Mouse (Mus musculus): Measurements from ENCODE around the gene Grhl3. TPM values are rescaled to one million over a fixed set of nuclear protein-coding genes. Genes with fewer than 3 reads are reported as not detected.

Gene Grhl3
- polyA plus RNA-seq, 1 experiment from 2014 or later = 3.2 TPM

GRCm38 (mm10) chr4:135601530-135601929 lies 28.1 kb upstream of the Grhl3 start:
- Histone ChIP-seq H3K4me3 (ENCODE audit: low read depth, low read length) (no peak overlapping the region), H3K4me1 (ENCODE audit: control insufficient read depth, insufficient read depth, low read length) (no peaks in the 10 kb centered on the region), H3K9ac (ENCODE audit: low read length) (no peak overlapping the region), H3K9me3 (ENCODE audit: control insufficient read depth, low read length) (peaks cover 2% of the 10 kb centered on the region; the same call in 1 of the 2 replicates), H3K27ac (ENCODE audit: low read depth, low read length) (no peak overlapping the region), H3K4me2 (no peak overlapping the region), H3K36me3 (ENCODE audit: control insufficient read depth, insufficient read depth, low read length) (no peaks in the 10 kb centered on the region), H3K27me3 (ENCODE audit: control insufficient read depth, insufficient read depth, low read length) (no peaks in the 10 kb centered on the region)
- WGBS = 87% methylated on average over 3 of the region's 3 CpGs
- no peak for DNase-seq (ENCODE audit: low spot score, missing footprints)
- no peak for ATAC-seq (ENCODE audit: low FRiP score)

- Histone ChIP-seq H3K4me1 (ENCODE audit: control insufficient read depth, insufficient read depth, low read length) (no peaks in the 10 kb centered on the region), H3K36me3 (ENCODE audit: control insufficient read depth, insufficient read depth, low read length) (no peaks in the 10 kb centered on the region), H3K4me3 (ENCODE audit: low read depth, low read length) (no peak overlapping the region), H3K27me3 (ENCODE audit: control insufficient read depth, insufficient read depth, low read length) (no peaks in the 10 kb centered on the region), H3K9ac (ENCODE audit: low read length) (no peak overlapping the region), H3K4me2 (no peak overlapping the region), H3K9me3 (ENCODE audit: control insufficient read depth, low read length) (peaks cover 2% of the 10 kb centered on the region; the same call in 1 of the 2 replicates), H3K27ac (ENCODE audit: low read depth, low read length) (no peak overlapping the region)
- WGBS = 76% methylated on average over 7 of the region's 7 CpGs
- DNase-seq (ENCODE audit: low spot score, missing footprints) = no peak
- ATAC-seq (ENCODE audit: low FRiP score) = no peak
Observed at GRCm38 (mm10) chr4:135599497-135600182, 26.2 kb upstream of the Grhl3 start.

DNA sequence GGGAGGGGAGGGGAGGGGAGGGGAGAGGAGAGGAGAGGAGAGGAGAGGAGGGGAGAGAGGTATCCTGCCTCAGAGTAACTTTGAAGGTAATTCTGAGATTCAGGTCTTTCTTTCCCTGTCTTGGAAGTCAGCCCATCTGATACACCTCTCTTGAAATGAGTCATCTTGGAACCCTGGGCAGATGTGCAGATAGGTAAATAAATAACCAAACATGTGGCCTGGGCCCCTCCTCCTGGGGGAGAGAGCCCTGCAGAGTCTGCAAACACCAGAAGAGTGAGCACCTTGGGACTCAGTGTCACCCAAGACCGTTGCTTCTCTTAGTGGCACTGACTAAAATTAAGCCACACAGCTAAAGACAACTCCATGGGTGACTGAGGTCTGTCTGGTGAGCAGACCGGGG lies 25.6 kb upstream of the Grhl3 start:
- 70% methylated on average over 1 of the region's 2 CpGs for WGBS
- no peak overlapping the region for H3K4me3 ChIP-seq (ENCODE audit: low read depth, low read length)
- no peak overlapping the region for H3K9ac ChIP-seq (ENCODE audit: low read length)
- H3K36me3 ChIP-seq (ENCODE audit: control insufficient read depth, insufficient read depth, low read length) = no peaks in the 10 kb centered on the region
- ATAC-seq (ENCODE audit: low FRiP score) = no peak
- DNase-seq (ENCODE audit: low spot score, missing footprints) = no peak
- no peak overlapping the region for H3K27ac ChIP-seq (ENCODE audit: low read depth, low read length)
- H3K27me3 ChIP-seq (ENCODE audit: control insufficient read depth, insufficient read depth, low read length) = no peaks in the 10 kb centered on the region
- H3K9me3 ChIP-seq (ENCODE audit: control insufficient read depth, low read length) = peaks cover 2% of the 10 kb centered on the region; the same call in 1 of the 2 replicates
- H3K4me2 ChIP-seq = no peak overlapping the region
- H3K4me1 ChIP-seq (ENCODE audit: control insufficient read depth, insufficient read depth, low read length) = no peaks in the 10 kb centered on the region

DNA sequence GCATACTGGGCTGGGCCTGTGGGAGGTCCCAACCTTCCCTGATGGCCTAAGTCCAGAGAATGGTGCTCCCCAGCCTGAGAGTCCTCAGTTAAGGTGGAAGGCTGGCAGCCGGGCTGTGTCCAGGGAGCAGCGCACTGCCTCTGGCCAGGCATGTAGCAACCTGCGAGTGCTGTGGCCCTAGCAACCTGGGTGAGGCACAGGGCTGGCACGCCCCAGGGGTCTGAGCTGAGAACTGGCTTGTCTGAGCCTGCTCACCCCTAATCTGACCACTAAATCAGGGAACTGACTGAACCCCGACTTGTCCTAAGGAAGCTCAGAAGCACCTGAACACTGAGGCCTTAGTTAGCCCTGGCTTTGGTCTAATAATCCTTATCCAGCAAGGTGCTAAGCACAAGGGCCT lies 24.1 kb upstream of the Grhl3 start:
- Histone ChIP-seq H3K9me3 (ENCODE audit: control insufficient read depth, low read length) (peaks cover 2% of the 10 kb centered on the region; the same call in 1 of the 2 replicates), H3K27ac (ENCODE audit: low read depth, low read length) (no peak overlapping the region), H3K9ac (ENCODE audit: low read length) (no peak overlapping the region), H3K4me2 (no peak overlapping the region), H3K27me3 (ENCODE audit: control insufficient read depth, insufficient read depth, low read length) (no peaks in the 10 kb centered on the region), H3K36me3 (ENCODE audit: control insufficient read depth, insufficient read depth, low read length) (no peaks in the 10 kb centered on the region), H3K4me3 (ENCODE audit: low read depth, low read length) (no peak overlapping the region), H3K4me1 (ENCODE audit: control insufficient read depth, insufficient read depth, low read length) (no peaks in the 10 kb centered on the region)
- DNase-seq (ENCODE audit: low spot score, missing footprints) (no peak), ATAC-seq (ENCODE audit: low FRiP score) (no peak)
- WGBS = 90% methylated on average over 5 of the region's 5 CpGs

DNA sequence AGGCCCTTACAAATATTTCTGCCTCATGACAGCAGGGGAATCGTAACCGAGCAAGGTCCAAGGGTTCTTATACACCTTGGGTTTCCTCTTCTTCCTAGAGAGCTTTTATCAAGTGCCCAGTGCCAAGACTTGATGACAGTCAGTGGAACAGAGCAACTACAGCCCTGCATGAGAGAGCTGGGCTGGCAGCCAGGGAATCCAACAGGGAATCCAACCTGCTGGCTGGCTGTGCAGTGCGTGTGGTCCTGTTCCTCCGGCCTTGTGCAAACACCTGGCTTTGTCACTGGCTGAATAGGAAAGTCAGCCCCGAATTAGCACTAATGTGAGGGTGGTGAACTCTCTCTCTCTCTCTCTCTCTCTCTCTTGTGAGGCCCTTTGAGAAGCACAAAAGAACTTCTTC lies 22.5 kb upstream of the Grhl3 start:
- 64% methylated on average over 5 of the region's 5 CpGs for WGBS
- DNase-seq (ENCODE audit: low spot score, missing footprints) (no peak), ATAC-seq (ENCODE audit: low FRiP score) (no peak)

DNA sequence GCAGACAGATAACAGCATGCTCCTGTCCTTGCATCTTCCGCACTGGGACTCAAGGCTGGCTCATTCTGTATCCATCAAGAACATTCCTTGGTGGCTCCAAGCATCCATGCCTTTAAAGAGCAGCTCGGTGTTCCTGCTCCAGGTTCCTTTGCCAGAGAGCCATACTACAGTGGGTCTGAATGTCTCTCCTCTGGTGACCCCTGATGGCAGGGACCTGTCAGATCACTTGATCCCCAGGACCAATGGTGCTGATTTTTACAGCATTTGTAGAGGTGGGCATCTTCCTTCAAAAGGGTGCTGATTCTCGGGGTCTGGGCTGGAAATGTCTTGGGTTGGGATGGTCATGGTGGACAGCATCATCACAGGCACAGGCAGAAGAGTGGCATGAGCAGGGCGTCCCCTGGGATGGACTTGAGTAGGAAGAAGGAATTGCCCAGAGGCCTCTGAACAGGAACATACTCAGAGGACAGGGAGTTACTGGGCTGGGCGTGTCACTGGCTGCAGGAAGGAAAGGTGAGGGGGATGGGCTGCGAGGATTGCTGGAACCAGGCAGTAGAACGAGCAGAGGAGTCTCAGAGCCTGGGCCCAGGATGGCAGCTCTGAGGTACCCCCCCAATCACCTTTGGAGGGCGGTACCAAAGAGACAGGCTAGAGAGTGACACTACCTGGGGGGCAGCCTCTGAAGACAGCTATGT lies 18.3 kb upstream of the Grhl3 start:
- Histone ChIP-seq H3K27me3 (ENCODE audit: control insufficient read depth, insufficient read depth, low read length) (no peaks in the 10 kb centered on the region), H3K27ac (ENCODE audit: low read depth, low read length) (no peak overlapping the region), H3K36me3 (ENCODE audit: control insufficient read depth, insufficient read depth, low read length) (no peaks in the 10 kb centered on the region), H3K4me3 (ENCODE audit: low read depth, low read length) (no peak overlapping the region), H3K9me3 (ENCODE audit: control insufficient read depth, low read length) (no peaks in the 10 kb centered on the region), H3K4me1 (ENCODE audit: control insufficient read depth, insufficient read depth, low read length) (no peaks in the 10 kb centered on the region), H3K9ac (ENCODE audit: low read length) (no peak overlapping the region), H3K4me2 (no peak overlapping the region)
- no peak for ATAC-seq (ENCODE audit: low FRiP score)
- DNase-seq (ENCODE audit: low spot score, missing footprints) = no peak
- 64% methylated on average over 8 of the region's 8 CpGs for WGBS

More for the DNA sequence above, 22.5 kb upstream of the Grhl3 start:
- H3K4me1 ChIP-seq (ENCODE audit: control insufficient read depth, insufficient read depth, low read length) = no peaks in the 10 kb centered on the region
- H3K27me3 ChIP-seq (ENCODE audit: control insufficient read depth, insufficient read depth, low read length) = no peaks in the 10 kb centered on the region
- no peaks in the 10 kb centered on the region for H3K36me3 ChIP-seq (ENCODE audit: control insufficient read depth, insufficient read depth, low read length)
- H3K27ac ChIP-seq (ENCODE audit: low read depth, low read length) = no peak overlapping the region
- no peak overlapping the region for H3K4me3 ChIP-seq (ENCODE audit: low read depth, low read length)
- H3K4me2 ChIP-seq = no peak overlapping the region
- no peak overlapping the region for H3K9ac ChIP-seq (ENCODE audit: low read length)
- H3K9me3 ChIP-seq (ENCODE audit: control insufficient read depth, low read length) = no peaks in the 10 kb centered on the region

GRCm38 (mm10) chr4:135591086-135591485 lies 17.7 kb upstream of the Grhl3 start:
- Histone ChIP-seq H3K4me1 (ENCODE audit: control insufficient read depth, insufficient read depth, low read length) (no peaks in the 10 kb centered on the region), H3K9me3 (ENCODE audit: control insufficient read depth, low read length) (no peaks in the 10 kb centered on the region), H3K9ac (ENCODE audit: low read length) (no peak overlapping the region), H3K4me3 (ENCODE audit: low read depth, low read length) (no peak overlapping the region), H3K27me3 (ENCODE audit: control insufficient read depth, insufficient read depth, low read length) (no peaks in the 10 kb centered on the region), H3K4me2 (no peak overlapping the region), H3K36me3 (ENCODE audit: control insufficient read depth, insufficient read depth, low read length) (no peaks in the 10 kb centered on the region), H3K27ac (ENCODE audit: low read depth, low read length) (no peak overlapping the region)
- no peak for DNase-seq (ENCODE audit: low spot score, missing footprints)
- no peak for ATAC-seq (ENCODE audit: low FRiP score)
- WGBS = 73% methylated on average over 3 of the region's 3 CpGs

DNA sequence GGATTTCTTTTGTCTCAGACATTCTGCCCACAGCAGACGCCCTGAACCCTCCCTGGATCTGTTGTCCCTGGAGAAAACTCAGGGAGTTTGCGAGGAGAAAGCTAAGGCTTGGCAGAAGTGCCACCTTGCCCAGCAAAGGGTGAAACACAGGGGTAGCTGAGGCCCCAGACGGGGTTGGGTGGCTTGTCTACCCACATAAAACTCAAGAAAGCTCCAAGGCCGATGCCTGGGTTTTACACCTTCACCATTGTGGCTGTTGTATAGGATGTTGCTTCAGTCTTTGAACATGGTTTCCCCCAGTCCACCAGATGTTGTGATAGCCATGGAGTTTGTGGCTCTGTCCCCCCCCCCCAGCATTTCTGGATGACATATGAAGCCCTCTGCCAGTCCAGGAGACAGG lies 11.4 kb upstream of the Grhl3 start:
- no peaks in the 10 kb centered on the region for H3K4me1 ChIP-seq (ENCODE audit: control insufficient read depth, insufficient read depth, low read length)
- WGBS = 52% methylated on average over 4 of the region's 4 CpGs
- H3K27me3 ChIP-seq (ENCODE audit: control insufficient read depth, insufficient read depth, low read length) = no peaks in the 10 kb centered on the region
- ATAC-seq (ENCODE audit: low FRiP score) = no peak
- no peak for DNase-seq (ENCODE audit: low spot score, missing footprints)
- H3K9me3 ChIP-seq (ENCODE audit: control insufficient read depth, low read length) = no peaks in the 10 kb centered on the region
- no peak overlapping the region for H3K27ac ChIP-seq (ENCODE audit: low read depth, low read length)
- H3K4me3 ChIP-seq (ENCODE audit: low read depth, low read length) = no peak overlapping the region
- no peaks in the 10 kb centered on the region for H3K36me3 ChIP-seq (ENCODE audit: control insufficient read depth, insufficient read depth, low read length)
- no peak overlapping the region for H3K4me2 ChIP-seq
- no peak overlapping the region for H3K9ac ChIP-seq (ENCODE audit: low read length)

DNA sequence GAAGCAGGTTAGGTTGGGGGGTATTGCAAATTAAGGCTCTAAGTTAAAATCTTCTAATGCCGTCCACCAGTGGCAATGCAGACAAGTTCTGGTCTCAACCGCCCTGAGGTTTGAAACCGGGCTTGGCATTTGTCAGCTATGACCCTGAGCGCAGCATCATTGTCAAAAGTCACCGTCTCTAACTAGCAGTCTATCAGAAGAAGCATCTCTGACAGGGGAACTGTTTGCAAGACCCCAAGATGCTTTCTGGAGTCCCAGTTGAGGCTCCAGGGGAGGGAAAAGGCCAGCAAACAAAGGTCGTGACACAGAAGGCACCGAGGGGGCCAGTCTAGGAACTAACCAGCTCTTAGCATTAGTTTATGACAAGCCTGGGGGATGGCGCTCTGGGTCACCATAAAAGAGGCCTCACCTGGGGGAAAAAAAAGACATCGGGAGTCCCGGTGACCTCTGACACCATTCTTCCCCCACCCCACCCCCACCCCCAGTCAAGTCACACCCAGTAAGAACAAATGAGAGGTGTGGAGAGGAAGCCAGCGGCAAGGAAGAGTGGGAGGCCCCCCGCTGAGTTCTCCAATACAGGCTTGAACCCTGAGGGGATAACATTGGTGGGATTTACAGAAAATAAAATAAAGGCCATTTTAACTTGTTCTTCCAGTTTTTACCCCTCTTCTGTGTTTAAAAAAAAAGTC lies 7.9 kb upstream of the Grhl3 start:
- H3K4me2 ChIP-seq = no peak overlapping the region
- H3K36me3 ChIP-seq (ENCODE audit: control insufficient read depth, insufficient read depth, low read length) = no peaks in the 10 kb centered on the region
- H3K9me3 ChIP-seq (ENCODE audit: control insufficient read depth, low read length) = no peaks in the 10 kb centered on the region
- no peak overlapping the region for H3K27ac ChIP-seq (ENCODE audit: low read depth, low read length)
- WGBS = 29% methylated on average over 12 of the region's 12 CpGs
- no peak overlapping the region for H3K4me3 ChIP-seq (ENCODE audit: low read depth, low read length)
- no peaks in the 10 kb centered on the region for H3K27me3 ChIP-seq (ENCODE audit: control insufficient read depth, insufficient read depth, low read length)
- ATAC-seq (ENCODE audit: low FRiP score) = no peak
- H3K9ac ChIP-seq (ENCODE audit: low read length) = no peak overlapping the region
- H3K4me1 ChIP-seq (ENCODE audit: control insufficient read depth, insufficient read depth, low read length) = no peaks in the 10 kb centered on the region
- peak; percentile 83 for DNase-seq (ENCODE audit: low spot score, missing footprints)

Data from midbrain, embryonic 11.5 days (tissue).